Mouse (Mus musculus): ENCODE results near the gene Sectm1b.

Sectm1b gene

DNA sequence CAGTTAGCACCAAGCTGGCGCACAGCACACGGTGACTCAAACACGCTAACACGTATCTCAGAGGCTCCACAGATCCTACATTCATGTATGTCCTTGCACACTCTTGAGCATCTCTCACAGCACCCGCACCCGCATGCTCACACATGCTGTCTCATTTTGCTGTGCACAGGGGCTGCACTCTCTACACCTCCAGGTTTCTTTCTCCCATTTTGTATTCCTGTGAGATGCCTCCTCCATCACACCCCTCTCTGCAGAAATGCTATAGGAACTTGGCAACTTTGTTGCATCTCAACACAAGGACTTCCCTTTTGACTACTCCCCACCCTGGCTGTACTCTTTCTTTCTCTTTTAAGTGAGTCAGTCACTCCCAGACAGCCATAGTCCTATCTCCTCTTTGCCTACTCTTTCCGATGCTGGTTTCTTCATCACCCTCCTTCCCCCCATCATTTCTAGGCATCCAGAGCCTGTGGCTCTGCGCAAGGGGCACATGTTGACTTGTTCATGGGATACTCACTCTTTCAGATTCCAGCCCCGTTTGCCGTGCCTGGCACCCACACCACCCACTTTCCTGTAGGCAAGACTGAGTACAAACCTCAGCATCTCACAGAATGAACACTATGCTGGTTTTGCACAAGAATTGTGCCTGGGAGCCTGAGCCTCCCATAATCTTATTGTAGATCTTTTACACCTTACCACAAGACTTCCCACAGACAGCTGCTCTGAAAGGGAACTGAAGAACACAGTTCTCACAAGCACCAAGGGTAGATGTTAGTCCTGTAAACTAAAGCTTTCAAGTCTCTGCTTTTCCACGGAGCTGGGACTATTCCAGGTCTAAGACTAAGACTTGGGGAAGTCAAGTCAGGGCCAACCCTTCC, 24.8 kb downstream of the Sectm1b start:
- DNase-seq (ENCODE audit: extremely low read depth, insufficient read length, low spot score): no peak

DNA sequence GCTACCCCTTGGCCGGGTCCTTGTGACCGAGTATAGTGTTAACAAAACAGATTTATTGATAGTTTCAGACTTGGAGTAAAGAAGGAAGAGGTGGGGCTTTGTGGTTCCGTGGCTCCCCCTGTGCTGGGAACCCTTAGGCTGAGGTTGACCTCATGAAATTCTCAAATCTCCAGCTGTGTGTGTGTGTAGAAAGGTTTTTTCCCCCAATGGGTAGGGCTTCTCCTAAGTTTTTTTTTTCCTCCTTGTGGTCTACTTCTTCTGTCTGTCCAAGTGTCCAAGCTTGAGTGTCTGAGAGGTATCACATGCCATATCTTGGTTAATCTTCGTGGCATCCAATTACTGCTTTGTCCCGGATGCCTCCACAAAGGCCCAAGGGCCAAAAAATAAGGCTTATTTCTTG, 30.3 kb downstream of the Sectm1b start:
- no peak for DNase-seq (ENCODE audit: extremely low read depth, insufficient read length, low spot score)

DNA sequence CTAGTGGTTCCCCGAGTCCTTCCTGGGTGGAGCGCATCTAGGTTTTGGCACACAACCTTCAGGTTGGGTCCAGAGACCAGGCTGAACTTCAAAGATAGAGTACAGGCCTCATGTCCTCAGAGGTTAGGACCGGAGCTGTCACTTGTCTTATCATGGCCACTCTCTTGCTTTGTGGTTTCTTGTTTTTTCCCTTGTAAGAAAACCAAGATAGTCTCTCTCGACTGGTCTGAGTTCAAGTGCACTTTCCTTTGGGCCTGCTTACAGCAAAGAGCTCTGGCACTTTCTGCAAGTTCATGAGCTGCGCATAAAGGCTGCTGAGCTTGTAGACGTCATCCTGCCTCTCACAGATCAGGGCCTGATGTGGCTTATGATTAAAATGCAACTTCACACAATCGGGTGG, 36.1 kb downstream of the Sectm1b start:
- DNase-seq (ENCODE audit: extremely low read depth, insufficient read length, low spot score): no peak

DNA sequence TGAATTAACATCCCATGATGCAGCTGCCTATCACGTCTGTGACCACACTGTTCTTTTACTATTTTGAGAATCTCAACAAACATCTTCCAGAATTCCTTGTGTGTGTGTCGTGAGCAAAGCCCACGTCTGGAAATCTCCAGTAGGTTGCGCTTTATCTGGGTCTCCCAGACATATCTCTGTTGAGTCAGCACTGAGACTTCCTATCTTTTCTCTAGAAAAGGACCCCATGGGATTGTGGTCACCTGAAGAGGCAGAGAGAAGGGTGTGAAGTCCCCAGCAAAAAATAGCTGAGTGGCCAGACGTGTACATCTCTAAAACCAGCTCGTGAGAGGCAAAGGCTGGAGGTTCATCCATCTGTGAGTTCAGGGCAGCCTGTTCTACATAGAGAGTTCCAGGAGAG, 39.2 kb downstream of the Sectm1b start:
- DNase-seq (ENCODE audit: extremely low read depth, insufficient read length, low spot score): no peak

DNA sequence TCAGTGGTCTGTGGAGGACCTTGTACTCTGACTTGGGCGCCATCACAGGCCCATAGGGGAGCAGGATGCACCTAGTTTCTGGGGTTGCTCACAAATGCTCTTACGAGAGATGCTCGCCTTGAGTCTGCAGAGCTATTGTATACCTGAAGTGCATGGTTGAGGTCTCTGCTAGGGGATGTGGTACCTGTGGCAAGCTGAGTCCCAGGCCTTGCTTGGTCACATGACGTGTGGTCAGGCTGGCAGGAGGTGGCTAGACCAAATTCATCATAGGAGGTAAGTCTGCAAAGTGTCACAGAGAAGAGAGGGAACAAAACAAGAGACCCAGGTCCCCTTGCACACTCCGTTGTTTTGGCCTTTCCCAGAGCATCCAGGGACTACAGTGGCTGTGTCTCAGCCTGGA, 43.9 kb downstream of the Sectm1b start:
- DNase-seq (ENCODE audit: extremely low read depth, insufficient read length, low spot score): no peak

DNA sequence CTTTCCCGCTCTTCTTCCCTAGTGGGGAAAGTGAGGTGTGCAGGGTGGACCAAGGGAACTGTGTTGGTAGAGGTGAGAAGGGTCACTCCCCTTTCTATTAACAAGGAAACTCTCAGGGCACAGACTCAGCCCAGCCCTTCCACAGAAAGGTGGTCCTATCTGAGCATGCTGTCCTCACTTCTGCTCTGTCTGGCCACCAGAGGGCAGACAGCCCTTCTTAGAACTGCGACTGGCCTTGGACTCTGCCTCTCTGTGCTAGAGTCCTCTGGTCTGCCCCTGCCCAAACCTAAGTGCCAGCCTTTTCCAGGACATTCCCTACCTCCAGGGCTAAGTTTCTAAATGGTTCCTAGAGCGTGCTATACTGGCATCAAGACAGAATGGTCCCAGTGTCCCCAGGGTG, 45.7 kb downstream of the Sectm1b start:
- no peak for DNase-seq (ENCODE audit: extremely low read depth, insufficient read length, low spot score)

DNA sequence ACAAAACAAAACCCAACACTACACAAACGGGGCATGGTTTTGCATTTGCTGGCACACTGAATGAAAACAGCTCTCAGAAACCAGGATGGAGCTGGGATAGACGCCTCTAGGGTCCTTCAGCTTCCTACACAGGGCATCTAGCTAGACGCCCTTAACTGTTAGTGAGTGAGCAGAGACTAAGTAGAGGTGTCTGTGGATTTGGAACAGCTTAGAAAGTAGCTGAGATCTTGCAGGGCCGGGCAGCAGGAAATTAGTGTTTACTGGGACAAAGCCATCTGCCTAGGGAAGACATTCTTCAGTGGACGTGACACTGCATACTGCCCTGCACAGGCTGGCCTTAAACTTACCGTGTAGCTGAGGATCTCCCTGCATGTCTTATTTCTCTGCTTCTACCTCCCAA, 47.9 kb downstream of the Sectm1b start:
- no peak for DNase-seq (ENCODE audit: extremely low read depth, insufficient read length, low spot score)

DNA sequence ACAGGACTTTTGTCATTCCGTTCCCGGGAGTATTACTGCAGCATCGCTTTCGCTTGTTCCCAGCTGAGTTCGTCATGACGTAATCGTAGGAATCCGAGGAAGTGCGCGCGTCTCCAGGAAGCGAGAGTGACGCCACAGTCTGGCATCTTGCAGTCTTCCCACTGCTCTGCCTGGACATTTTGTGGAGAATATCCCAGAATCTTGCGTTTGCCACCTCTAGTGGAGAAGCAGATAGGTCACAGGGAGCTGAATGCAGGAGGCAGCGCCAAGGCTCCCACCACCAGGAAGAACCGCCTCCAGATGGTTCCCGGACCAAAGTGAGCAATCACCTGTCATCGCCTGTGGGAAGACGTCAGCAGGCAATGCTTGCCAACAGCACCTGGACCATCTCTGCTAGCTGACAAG, 48.5 kb downstream of the Sectm1b start:
- DNase-seq (ENCODE audit: extremely low read depth, insufficient read length, low spot score): peak; percentile 34

DNA sequence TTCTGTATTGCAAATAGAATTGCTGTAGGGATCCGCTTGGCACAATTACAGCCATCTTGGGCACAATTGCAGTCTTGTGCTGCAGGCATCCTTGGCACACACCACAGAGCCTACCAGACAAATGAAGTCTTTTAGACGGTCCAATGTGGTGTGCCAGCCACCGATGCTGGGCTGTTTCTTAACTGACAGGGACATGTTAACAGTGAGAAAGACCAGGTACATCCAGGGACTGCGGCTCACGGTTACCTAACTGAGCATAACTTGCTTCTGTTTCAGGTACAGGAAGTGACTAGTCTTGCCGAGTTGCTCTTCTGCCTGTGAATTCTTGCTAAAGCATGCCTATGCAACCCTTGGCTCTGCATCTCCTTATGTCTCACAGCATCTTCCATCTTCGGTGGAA, 49.7 kb downstream of the Sectm1b start:
- DNase-seq (ENCODE audit: extremely low read depth, insufficient read length, low spot score): no peak

DNA sequence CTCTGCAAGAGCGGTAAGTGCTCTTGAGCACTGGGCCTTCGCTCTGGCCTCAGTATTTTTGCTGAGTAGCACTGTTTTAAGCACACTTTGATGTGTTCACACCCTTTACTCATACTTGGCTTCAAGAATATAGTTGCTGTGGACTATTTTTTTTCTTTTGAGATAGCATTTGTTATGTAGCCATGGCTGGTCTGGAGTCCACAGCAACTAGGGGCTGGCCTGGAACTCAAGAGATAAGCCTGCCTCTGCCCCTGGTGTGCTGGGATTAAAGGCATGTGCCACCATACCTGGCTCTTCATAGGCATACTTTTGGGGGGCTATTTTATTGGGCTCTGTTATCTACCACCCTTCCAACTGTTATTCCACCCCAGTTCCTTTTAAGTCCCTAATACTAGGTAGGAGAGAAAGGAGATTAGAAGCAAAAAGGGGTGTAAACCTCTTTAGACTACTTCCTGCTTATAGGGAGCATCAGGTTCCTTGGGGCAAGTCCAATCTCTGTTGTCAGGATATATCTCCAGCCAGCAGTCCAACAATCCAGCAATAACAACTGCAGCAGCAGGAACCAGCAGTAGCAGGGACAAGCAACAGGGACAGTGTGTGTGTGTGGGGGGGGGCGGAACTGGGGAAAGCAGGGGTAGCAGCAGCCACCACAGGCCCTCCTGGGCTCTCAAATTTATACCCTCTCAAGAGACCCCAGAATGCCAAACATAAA, 53.2 kb downstream of the Sectm1b start:
- DNase-seq (ENCODE audit: extremely low read depth, insufficient read length, low spot score): no peak

DNA sequence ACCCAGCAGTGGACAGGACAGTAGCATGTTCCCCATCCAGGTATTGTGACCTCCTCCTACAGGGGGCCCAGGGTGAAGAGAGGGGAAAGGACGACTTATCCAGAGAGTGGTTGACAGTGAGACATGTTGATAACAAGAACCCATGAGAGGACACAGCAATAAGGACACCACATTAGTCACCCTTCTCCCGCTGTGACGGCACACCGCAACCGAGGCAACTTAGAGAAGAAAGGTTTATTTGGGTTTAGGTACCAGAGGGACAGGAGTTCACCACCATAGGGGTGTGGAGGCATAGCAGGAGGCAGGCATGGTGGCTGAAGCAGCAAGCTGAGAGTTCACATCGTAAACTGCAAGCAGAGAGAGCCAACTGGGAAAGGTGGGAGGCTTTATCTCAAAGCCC, 57.2 kb downstream of the Sectm1b start:
- DNase-seq (ENCODE audit: extremely low read depth, insufficient read length, low spot score): no peak

DNA sequence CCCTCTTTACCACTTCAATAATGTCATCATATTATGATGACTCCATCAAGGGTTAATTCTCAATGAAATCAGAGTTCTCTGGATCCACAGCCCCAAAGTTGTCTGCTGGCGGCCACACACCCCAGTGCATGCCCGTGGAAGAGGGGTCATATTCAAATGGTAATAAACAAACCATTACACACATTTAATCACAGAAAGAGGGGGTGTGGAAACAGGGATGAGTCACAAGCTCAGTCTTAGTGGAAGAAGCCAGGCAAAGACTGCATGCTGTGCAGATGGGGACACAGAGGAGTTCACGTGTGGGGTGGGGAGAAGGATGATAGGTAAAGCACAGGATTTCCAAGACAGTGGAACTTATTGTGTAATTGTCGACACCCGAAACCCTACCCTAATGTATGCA, 59.1 kb downstream of the Sectm1b start:
- DNase-seq (ENCODE audit: extremely low read depth, insufficient read length, low spot score): no peak

Data from 3134 (cell line).